Mouse (Mus musculus): ENCODE measurements around the gene Atp6v1e1. TPM values are rescaled to one million over a fixed set of nuclear protein-coding genes. Genes with fewer than 3 reads are reported as not detected.
A peak's percentile ranks its signal among the peaks of the same experiment; 100 is the strongest.

Atp6v1e1 gene
- polyA plus RNA-seq, 1 experiment from 2014 or later, result 188 TPM

GRCm38 (mm10) chr6:120798019-120798418, 24.6 kb downstream of the Atp6v1e1 start:
- no peaks in the 10 kb centered on the region for H3K27me3 ChIP-seq (ENCODE audit: insufficient read depth, low read length)
- H3K4me3 ChIP-seq (ENCODE audit: low read length), result no peak overlapping the region
- H3K4me1 ChIP-seq (ENCODE audit: insufficient read depth, low read length), result no peaks in the 10 kb centered on the region
- no peak overlapping the region for H3K9ac ChIP-seq (replicated peaks; ENCODE audit: low read length)
- H3K27ac ChIP-seq (ENCODE audit: low read length), result no peak overlapping the region
- H3K36me3 ChIP-seq (ENCODE audit: insufficient read depth, low read length), result peaks cover 80% of the 10 kb centered on the region
- 86% methylated on average over 7 of the region's 7 CpGs for WGBS
- no peaks in the 10 kb centered on the region for H3K9me3 ChIP-seq (ENCODE audit: low read length)
- no peak; the same call in 1 of the 2 replicates for ATAC-seq (ENCODE audit: low FRiP score, low TSS enrichment)
- no peak overlapping the region for H3K4me2 ChIP-seq (replicated peaks; ENCODE audit: low read depth, low read length)

DNA sequence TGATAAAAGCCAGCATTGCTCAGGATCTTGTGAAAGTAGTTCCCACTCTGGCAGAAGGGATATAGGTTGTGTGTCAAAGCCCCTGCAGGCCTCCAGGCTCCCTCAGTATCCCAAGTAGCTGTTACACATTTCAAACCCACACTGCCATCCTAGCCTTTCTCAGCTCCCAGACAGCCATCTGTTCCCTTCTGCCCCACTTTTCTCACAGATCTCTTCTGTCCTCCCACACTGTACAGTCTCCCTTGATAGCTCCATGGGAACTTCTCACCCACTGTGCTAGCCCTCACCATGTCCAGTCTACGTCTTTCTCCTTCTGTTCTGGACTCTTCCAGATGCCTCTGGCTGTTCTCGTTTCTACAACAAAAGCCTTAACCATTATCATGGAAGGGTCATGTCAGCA, 26.5 kb downstream of the Atp6v1e1 start:
- no peak overlapping the region for H3K4me3 ChIP-seq (ENCODE audit: low read length)
- H3K4me2 ChIP-seq (replicated peaks; ENCODE audit: low read depth, low read length), result no peak overlapping the region
- H3K9ac ChIP-seq (replicated peaks; ENCODE audit: low read length), result no peak overlapping the region
- WGBS, result 95% methylated on average over 2 of the region's 2 CpGs
- H3K9me3 ChIP-seq (ENCODE audit: low read length), result no peaks in the 10 kb centered on the region
- H3K36me3 ChIP-seq (ENCODE audit: insufficient read depth, low read length), result peaks cover 76% of the 10 kb centered on the region
- H3K27ac ChIP-seq (ENCODE audit: low read length), result no peak overlapping the region
- ATAC-seq (ENCODE audit: low FRiP score, low TSS enrichment), result no peak
- H3K4me1 ChIP-seq (ENCODE audit: insufficient read depth, low read length), result no peaks in the 10 kb centered on the region
- no peaks in the 10 kb centered on the region for H3K27me3 ChIP-seq (ENCODE audit: insufficient read depth, low read length)

DNA sequence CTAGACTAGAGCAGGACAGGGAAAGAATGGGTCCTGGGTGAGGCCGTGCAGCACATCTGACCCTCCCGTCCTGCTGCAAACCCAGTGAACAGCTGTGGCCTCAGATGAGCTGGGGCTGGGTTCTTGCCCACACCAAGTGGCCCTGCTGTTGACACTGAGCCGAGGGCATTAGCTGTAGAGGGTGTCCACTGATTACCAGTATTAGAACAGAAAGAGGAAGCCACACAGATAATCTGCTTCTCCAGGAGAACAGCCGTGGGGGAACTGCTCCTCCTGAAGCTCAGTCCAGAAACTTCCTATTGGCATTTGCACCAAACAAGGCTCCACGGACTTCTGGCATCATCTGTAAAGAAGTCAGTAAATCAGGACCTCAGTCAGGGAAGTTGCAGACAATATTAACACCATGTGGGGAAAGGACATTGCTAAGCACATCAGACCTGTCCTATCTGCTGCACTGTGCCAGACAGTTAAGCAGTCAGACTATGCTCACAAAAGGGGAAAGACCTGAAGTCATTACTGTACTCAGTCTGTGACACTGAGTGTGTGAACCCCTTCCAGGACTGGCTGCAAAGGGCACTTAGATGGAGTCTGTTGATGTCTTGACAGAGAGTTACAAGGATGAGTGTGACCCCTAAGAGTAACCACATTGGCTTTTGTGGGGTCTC, 27.0 kb downstream of the Atp6v1e1 start:
- Histone ChIP-seq H3K27me3 (ENCODE audit: insufficient read depth, low read length) (no peaks in the 10 kb centered on the region), H3K36me3 (ENCODE audit: insufficient read depth, low read length) (peaks cover 71% of the 10 kb centered on the region), H3K9ac (replicated peaks; ENCODE audit: low read length) (no peak overlapping the region), H3K4me3 (ENCODE audit: low read length) (no peak overlapping the region), H3K4me2 (replicated peaks; ENCODE audit: low read depth, low read length) (no peak overlapping the region), H3K27ac (ENCODE audit: low read length) (no peak overlapping the region), H3K9me3 (ENCODE audit: low read length) (no peaks in the 10 kb centered on the region), H3K4me1 (ENCODE audit: insufficient read depth, low read length) (no peaks in the 10 kb centered on the region)
- WGBS, result 83% methylated on average over 5 of the region's 5 CpGs
- ATAC-seq (ENCODE audit: low FRiP score, low TSS enrichment), result no peak

DNA sequence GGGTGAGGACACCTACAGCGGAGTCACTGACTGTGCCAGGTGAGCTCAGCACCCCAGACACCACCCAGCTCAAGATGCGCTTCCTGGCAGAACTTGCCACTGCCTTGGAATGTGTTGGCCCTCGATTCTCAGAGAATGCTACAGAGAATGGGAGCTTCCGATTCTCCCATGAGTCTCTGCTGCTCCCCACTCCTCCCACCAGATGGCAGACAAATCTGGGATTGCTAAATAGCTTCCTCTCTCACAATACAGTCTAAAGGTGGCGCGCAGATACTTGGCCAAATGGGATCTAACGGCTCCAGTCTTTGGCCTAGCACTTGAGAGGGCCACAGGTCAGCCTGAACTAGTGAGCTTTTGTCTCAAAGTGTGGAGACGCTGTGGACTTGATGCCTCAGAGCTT, 29.6 kb downstream of the Atp6v1e1 start:
- Histone ChIP-seq H3K4me2 (replicated peaks; ENCODE audit: low read depth, low read length) (no peak overlapping the region), H3K27ac (ENCODE audit: low read length) (no peak overlapping the region), H3K9me3 (ENCODE audit: low read length) (no peaks in the 10 kb centered on the region), H3K36me3 (ENCODE audit: insufficient read depth, low read length) (peaks cover 59% of the 10 kb centered on the region), H3K4me1 (ENCODE audit: insufficient read depth, low read length) (no peaks in the 10 kb centered on the region), H3K4me3 (ENCODE audit: low read length) (no peak overlapping the region), H3K27me3 (ENCODE audit: insufficient read depth, low read length) (no peaks in the 10 kb centered on the region), H3K9ac (replicated peaks; ENCODE audit: low read length) (no peak overlapping the region)
- no peak for ATAC-seq (ENCODE audit: low FRiP score, low TSS enrichment)
- 76% methylated on average over 8 of the region's 8 CpGs for WGBS

DNA sequence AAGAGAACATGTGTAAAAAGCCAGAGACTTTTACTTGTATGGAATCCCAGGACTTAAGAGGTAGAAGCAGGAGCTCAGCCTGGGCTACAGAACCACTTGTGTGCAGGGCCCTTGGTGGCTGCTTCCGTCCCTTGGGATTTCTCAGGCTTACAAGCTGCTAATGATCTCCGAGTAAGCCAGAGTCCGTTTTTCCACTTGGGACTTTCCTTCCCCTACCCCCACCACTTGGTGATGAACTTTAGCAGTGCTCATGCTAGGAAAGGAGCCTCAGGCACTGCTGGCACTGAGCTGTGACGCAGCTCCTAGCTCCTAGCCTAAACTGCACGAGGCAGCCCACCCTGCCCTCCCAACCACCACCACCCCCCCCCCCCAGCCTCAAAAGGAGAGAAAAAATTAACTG, 31.9 kb downstream of the Atp6v1e1 start:
- Histone ChIP-seq H3K4me1 (ENCODE audit: insufficient read depth, low read length) (no peaks in the 10 kb centered on the region), H3K4me2 (replicated peaks; ENCODE audit: low read depth, low read length) (no peak overlapping the region), H3K27me3 (ENCODE audit: insufficient read depth, low read length) (no peaks in the 10 kb centered on the region), H3K9me3 (ENCODE audit: low read length) (no peaks in the 10 kb centered on the region), H3K4me3 (ENCODE audit: low read length) (no peak overlapping the region), H3K36me3 (ENCODE audit: insufficient read depth, low read length) (peaks cover 38% of the 10 kb centered on the region), H3K9ac (replicated peaks; ENCODE audit: low read length) (no peak overlapping the region), H3K27ac (ENCODE audit: low read length) (no peak overlapping the region)
- ATAC-seq (ENCODE audit: low FRiP score, low TSS enrichment), result peak; percentile 69
- 49% methylated on average over 5 of the region's 5 CpGs for WGBS

- Histone ChIP-seq H3K9me3 (ENCODE audit: low read length) (no peaks in the 10 kb centered on the region), H3K4me1 (ENCODE audit: insufficient read depth, low read length) (no peaks in the 10 kb centered on the region), H3K36me3 (ENCODE audit: insufficient read depth, low read length) (peaks cover 32% of the 10 kb centered on the region), H3K4me2 (replicated peaks; ENCODE audit: low read depth, low read length) (no peak overlapping the region), H3K27me3 (ENCODE audit: insufficient read depth, low read length) (no peaks in the 10 kb centered on the region), H3K27ac (ENCODE audit: low read length) (no peak overlapping the region), H3K9ac (replicated peaks; ENCODE audit: low read length) (no peak overlapping the region), H3K4me3 (ENCODE audit: low read length) (no peak overlapping the region)
- 0 out of 2 replicates have a peak, but pooled peaks have one; percentile 21 for ATAC-seq (ENCODE audit: low FRiP score, low TSS enrichment)
- WGBS, result 88% methylated on average over 11 of the region's 11 CpGs
Measured at GRCm38 (mm10) chr6:120790153-120790552, 32.4 kb downstream of the Atp6v1e1 start.

GRCm38 (mm10) chr6:120788904-120789303, 33.7 kb downstream of the Atp6v1e1 start:
- H3K4me1 ChIP-seq (ENCODE audit: insufficient read depth, low read length), result no peaks in the 10 kb centered on the region

GRCm38 (mm10) chr6:120788068-120788607, 34.5 kb downstream of the Atp6v1e1 start:
- H3K27me3 ChIP-seq (ENCODE audit: insufficient read depth, low read length), result no peaks in the 10 kb centered on the region
- 69% methylated on average over 5 of the region's 5 CpGs for WGBS
- no peaks in the 10 kb centered on the region for H3K9me3 ChIP-seq (ENCODE audit: low read length)
- no peak overlapping the region for H3K4me3 ChIP-seq (ENCODE audit: low read length)
- peaks cover 14% of the 10 kb centered on the region for H3K36me3 ChIP-seq (ENCODE audit: insufficient read depth, low read length)
- no peak overlapping the region for H3K27ac ChIP-seq (ENCODE audit: low read length)
- no peaks in the 10 kb centered on the region for H3K4me1 ChIP-seq (ENCODE audit: insufficient read depth, low read length)
- H3K4me2 ChIP-seq (replicated peaks; ENCODE audit: low read depth, low read length), result no peak overlapping the region
- no peak overlapping the region for H3K9ac ChIP-seq (replicated peaks; ENCODE audit: low read length)
- ATAC-seq (ENCODE audit: low FRiP score, low TSS enrichment), result no peak

More at GRCm38 (mm10) chr6:120788904-120789303, 33.7 kb downstream of the Atp6v1e1 start:
- Histone ChIP-seq H3K4me2 (replicated peaks; ENCODE audit: low read depth, low read length) (no peak overlapping the region), H3K27ac (ENCODE audit: low read length) (no peak overlapping the region), H3K4me3 (ENCODE audit: low read length) (no peak overlapping the region), H3K9ac (replicated peaks; ENCODE audit: low read length) (no peak overlapping the region), H3K9me3 (ENCODE audit: low read length) (no peaks in the 10 kb centered on the region), H3K27me3 (ENCODE audit: insufficient read depth, low read length) (no peaks in the 10 kb centered on the region), H3K36me3 (ENCODE audit: insufficient read depth, low read length) (peaks cover 21% of the 10 kb centered on the region)
- ATAC-seq (ENCODE audit: low FRiP score, low TSS enrichment), result no peak

DNA sequence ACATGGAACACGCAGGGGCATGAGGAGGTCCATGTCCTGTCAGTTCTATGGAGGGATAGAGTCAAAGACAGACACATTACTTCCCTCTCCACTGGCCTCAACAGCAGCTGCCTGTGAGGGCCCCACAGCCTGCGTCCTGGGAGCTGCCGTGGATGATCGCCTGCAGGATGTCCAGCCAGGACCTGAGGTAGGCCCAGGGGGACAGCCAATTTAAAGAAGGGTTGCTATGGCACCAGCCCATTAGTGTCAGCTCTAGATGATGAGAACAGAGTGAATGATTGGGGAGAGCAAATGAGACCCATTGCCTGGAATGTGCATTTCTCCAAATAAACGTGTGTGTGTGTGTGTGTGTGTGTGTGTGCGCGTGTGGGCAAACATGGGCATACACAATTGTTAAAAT, 38.2 kb downstream of the Atp6v1e1 start:
- H3K9ac ChIP-seq (replicated peaks; ENCODE audit: low read length), result no peak overlapping the region
- ATAC-seq (ENCODE audit: low FRiP score, low TSS enrichment), result no peak
- WGBS, result 64% methylated on average over 7 of the region's 7 CpGs

DNA sequence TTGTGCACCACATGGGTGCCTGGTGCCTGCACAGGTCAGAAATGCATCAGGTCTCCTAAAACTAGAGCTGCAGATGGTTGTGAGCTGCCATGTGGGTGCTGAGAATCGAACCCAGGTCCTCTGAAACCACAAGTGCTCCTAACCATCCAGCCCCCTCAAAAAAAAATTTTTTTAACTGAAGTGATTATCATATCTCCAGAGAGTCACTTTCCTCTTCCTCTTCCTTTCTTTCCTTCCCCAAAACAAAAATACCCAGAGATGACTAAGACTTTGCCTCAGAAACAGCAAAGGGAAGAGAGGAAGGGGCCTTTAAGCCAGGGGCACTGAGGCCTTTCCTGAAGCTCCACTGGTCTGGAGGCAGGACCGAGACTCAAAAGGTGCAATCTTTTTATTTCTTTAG, 39.6 kb downstream of the Atp6v1e1 start:
- Histone ChIP-seq H3K4me2 (replicated peaks; ENCODE audit: low read depth, low read length) (no peak overlapping the region), H3K4me3 (ENCODE audit: low read length) (no peak overlapping the region), H3K27ac (ENCODE audit: low read length) (no peak overlapping the region), H3K9ac (replicated peaks; ENCODE audit: low read length) (no peak overlapping the region), H3K9me3 (ENCODE audit: low read length) (no peaks in the 10 kb centered on the region), H3K4me1 (ENCODE audit: insufficient read depth, low read length) (no peaks in the 10 kb centered on the region), H3K27me3 (ENCODE audit: insufficient read depth, low read length) (no peaks in the 10 kb centered on the region), H3K36me3 (ENCODE audit: insufficient read depth, low read length) (no peaks in the 10 kb centered on the region)
- WGBS, result 93% methylated on average over 2 of the region's 2 CpGs
- no peak for ATAC-seq (ENCODE audit: low FRiP score, low TSS enrichment)

More for the DNA sequence above, 38.2 kb downstream of the Atp6v1e1 start:
- Histone ChIP-seq H3K4me1 (ENCODE audit: insufficient read depth, low read length) (no peaks in the 10 kb centered on the region), H3K27ac (ENCODE audit: low read length) (no peak overlapping the region), H3K27me3 (ENCODE audit: insufficient read depth, low read length) (no peaks in the 10 kb centered on the region), H3K9me3 (ENCODE audit: low read length) (no peaks in the 10 kb centered on the region), H3K36me3 (ENCODE audit: insufficient read depth, low read length) (no peaks in the 10 kb centered on the region), H3K4me3 (ENCODE audit: low read length) (no peak overlapping the region), H3K4me2 (replicated peaks; ENCODE audit: low read depth, low read length) (no peak overlapping the region)
